Mouse (Mus musculus): ENCODE results near the gene Ambra1. TPM values are rescaled to one million over a fixed set of nuclear protein-coding genes. Genes with fewer than 3 reads are reported as not detected.

Gene Ambra1
- total RNA-seq, 2 experiments from 2014 or later = 21.3 to 22.1 TPM

GRCm38 (mm10) chr2:91876000-91876805 lies 146.3 kb downstream of the Ambra1 start:
- DNase-seq = no peak

GRCm38 (mm10) chr2:91876806-91877140 lies 146.8 kb downstream of the Ambra1 start:
- DNase-seq = no peak

GRCm38 (mm10) chr2:91878387-91879180 lies 148.7 kb downstream of the Ambra1 start:
- no peak for DNase-seq

- no peak for DNase-seq
These were observed 154.0 kb downstream of the Ambra1 start for GRCm38 (mm10) chr2:91883961-91884360.

- no peak for DNase-seq
These were observed 154.7 kb downstream of the Ambra1 start for GRCm38 (mm10) chr2:91884616-91885015.

- no peak for DNase-seq
These were observed 164.8 kb downstream of the Ambra1 start for GRCm38 (mm10) chr2:91894716-91895115.

- DNase-seq = no peak
These were observed 165.5 kb downstream of the Ambra1 start for GRCm38 (mm10) chr2:91895401-91895800.

- no peak for DNase-seq
These were observed 168.0 kb downstream of the Ambra1 start for GRCm38 (mm10) chr2:91897968-91898367.

GRCm38 (mm10) chr2:91899141-91899540 lies 169.2 kb downstream of the Ambra1 start:
- no peak for DNase-seq

- DNase-seq = no peak
These were observed 170.5 kb downstream of the Ambra1 start for GRCm38 (mm10) chr2:91900431-91900830.

GRCm38 (mm10) chr2:91902336-91902735 lies 172.4 kb downstream of the Ambra1 start:
- no peak for DNase-seq

- DNase-seq = no peak
These were observed 173.4 kb downstream of the Ambra1 start for GRCm38 (mm10) chr2:91903171-91903925.

- peak; percentile 37 for DNase-seq
These were observed 174.8 kb downstream of the Ambra1 start for GRCm38 (mm10) chr2:91904618-91905307.

GRCm38 (mm10) chr2:91906141-91906540 lies 176.2 kb downstream of the Ambra1 start:
- no peak for DNase-seq

- DNase-seq = no peak
These were observed 182.7 kb downstream of the Ambra1 start for GRCm38 (mm10) chr2:91912616-91913015.

- no peak for DNase-seq
These were observed 183.6 kb downstream of the Ambra1 start for GRCm38 (mm10) chr2:91913328-91914110.

GRCm38 (mm10) chr2:91916346-91916977 lies 186.5 kb downstream of the Ambra1 start:
- no peak for DNase-seq

- DNase-seq = no peak
These were observed 187.2 kb downstream of the Ambra1 start for GRCm38 (mm10) chr2:91917096-91917495.

- DNase-seq = no peak
These were observed 190.2 kb downstream of the Ambra1 start for GRCm38 (mm10) chr2:91920130-91920529.

GRCm38 (mm10) chr2:91921181-91921789 lies 191.4 kb downstream of the Ambra1 start:
- DNase-seq = peak; percentile 90

Data from heart, postnatal 4 days (tissue).